Comparison of ENCODE assay signal across 13 mouse cellular contexts in genomic region chr17:3862384-3862783, GRCm38 (mm10).
DNase-seq lines count a peak whose midpoint lies in the region; ATAC-seq and TF ChIP-seq lines count a peak whose summit lies in the region.
"Had no signal": no experiment of that assay in that cellular context is flagged by ENCODE, and none has a peak within 500 bp of the region (broad histone marks: within the 10 kb centered on the region; RNA-seq: fewer than 3 reads in every experiment).

No protein-coding gene starts in this region.

- no peak overlapping the region for H3K27ac ChIP-seq in ES-E14 (ENCODE audit: insufficient read depth, low read depth, low read length, poor library complexity, severe bottlenecking)
- H3K27ac ChIP-seq in embryonic facial prominence, embryonic 10.5 days (replicated peaks), result no peak overlapping the region
- H3K27ac ChIP-seq: limb, embryonic 12.5 days; midbrain, embryonic 13.5 days had no signal

- whole genome bisulfite sequencing in embryonic facial prominence, embryonic 10.5 days, result 22% methylated on average over 2 of the region's 2 CpGs

- H3K9ac ChIP-seq in ES-E14 (ENCODE audit: insufficient read depth, low read depth, low read length, poor library complexity, severe bottlenecking), result no peak overlapping the region
- H3K9ac ChIP-seq: limb, embryonic 12.5 days; midbrain, embryonic 13.5 days had no signal

- no peaks in the 10 kb centered on the region; a peak in 1 of 4 replicates for H3K4me1 ChIP-seq in ES-E14 (ENCODE audit: control insufficient read depth in 2 of 2, insufficient read depth in 2 of 2, low read length in 2 of 2, poor library complexity in 1 of 2)
- no peaks in the 10 kb centered on the region for H3K4me1 ChIP-seq in embryonic facial prominence, embryonic 10.5 days
- H3K4me1 ChIP-seq: limb, embryonic 12.5 days; midbrain, embryonic 13.5 days had no signal

- ATAC-seq in megakaryocyte, adult 5-6 weeks (ENCODE audit: poor library complexity, severe bottlenecking), result no peak
- ATAC-seq: midbrain, embryonic 13.5 days had no signal

- no peaks in the 10 kb centered on the region for H3K27me3 ChIP-seq in embryonic facial prominence, embryonic 10.5 days (replicated peaks; ENCODE audit: low read depth, poor library complexity, severe bottlenecking)
- H3K27me3 ChIP-seq: limb, embryonic 12.5 days; midbrain, embryonic 13.5 days had no signal

- intact Hi-C loops in left cerebral cortex, postnatal 4 days (cut with DNase I), result no loop called here
- intact Hi-C loops in left cerebral cortex, postnatal 14 days (cut with DNase I), result no loop called here

- H3K4me3 ChIP-seq in ES-E14 (ENCODE audit: insufficient read depth in 1 of 2, low read depth in 1 of 2, low read length in 2 of 2, poor library complexity in 1 of 2, severe bottlenecking in 1 of 2), result no peak overlapping the region
- H3K4me3 ChIP-seq in embryonic facial prominence, embryonic 10.5 days, result no peak overlapping the region
- H3K4me3 ChIP-seq: limb, embryonic 12.5 days; midbrain, embryonic 13.5 days had no signal

- peak; percentile 17 to 18 for DNase-seq in cerebellum, postnatal 10 days
- no peak for DNase-seq in cerebellum, postnatal 25 days
- DNase-seq in left cerebral cortex, postnatal 4 days, result peak; percentile 5
- DNase-seq in left cerebral cortex, postnatal 14 days (ENCODE audit: low spot score in 2 of 2), result no peak
- DNase-seq in ES-E14 (ENCODE audit: low read depth, low spot score), result no peak
- DNase-seq in embryonic facial prominence, embryonic 10.5 days (ENCODE audit: low spot score), result peak; percentile 20
- no peak for DNase-seq in adipocyte (ENCODE audit: low spot score)
- DNase-seq: B cell, adult 2 months; cerebellum, adult 2 months; gastrocnemius, postnatal 14 days had no signal

- in situ Hi-C loops in ES-E14 (cut with MboI; ENCODE audit: low sequenced_read_pairs in 2 of 2, unreplicated experiment in 2 of 2), result no loop called here

- no peaks in the 10 kb centered on the region for H3K9me3 ChIP-seq in ES-E14 (ENCODE audit: control insufficient read depth, insufficient read depth, low read depth, low read length)
- no peaks in the 10 kb centered on the region for H3K9me3 ChIP-seq in embryonic facial prominence, embryonic 10.5 days
- H3K9me3 ChIP-seq: limb, embryonic 12.5 days; midbrain, embryonic 13.5 days had no signal

- no peaks in the 10 kb centered on the region for H3K36me3 ChIP-seq in ES-E14 (ENCODE audit: control insufficient read depth, insufficient read depth, low read length, poor library complexity, severe bottlenecking)
- H3K36me3 ChIP-seq in embryonic facial prominence, embryonic 10.5 days (replicated peaks), result no peaks in the 10 kb centered on the region
- H3K36me3 ChIP-seq: limb, embryonic 12.5 days; midbrain, embryonic 13.5 days had no signal

TF ChIP-seq in ES-E14, 5 proteins besides CTCF, POLR2A, EP300 and RAD21:
- TF ChIP-seq ZNF384 (IDR thresholded peaks at IDR 0.05; ENCODE audit: low read depth, low read length) (no peak), HCFC1 (IDR thresholded peaks at IDR 0.05; ENCODE audit: borderline replicate concordance, insufficient read depth, low read length) (no peak), MAFK (IDR thresholded peaks at IDR 0.05; ENCODE audit: insufficient read depth, low read depth, low read length) (no peak), CHD2 (IDR thresholded peaks at IDR 0.05; ENCODE audit: low read depth, low read length) (no peak), ZC3H11A (IDR thresholded peaks at IDR 0.05; ENCODE audit: borderline replicate concordance, low read depth, low read length) (peak; percentile 53)

Comparison
In these comparisons a context has a peak if more than half of its experiments do, and no peak if none do; other contexts are left out.
1. DNase-seq: peak in cerebellum, postnatal 10 days (2 of 2), left cerebral cortex, postnatal 4 days (single experiment) and embryonic facial prominence, embryonic 10.5 days (single experiment); none in cerebellum, postnatal 25 days (0 of 2), left cerebral cortex, postnatal 14 days (0 of 2), ES-E14 (single experiment) and adipocyte (single experiment).